Mouse (Mus musculus) stomach, postnatal 0 days (tissue): ENCODE results near the gene Uso1. TPM values are rescaled to one million over a fixed set of nuclear protein-coding genes. Genes with fewer than 3 reads are reported as not detected.
A peak's percentile ranks its signal among the peaks of the same experiment; 100 is the strongest.

Source experiments
- ATAC-seq: fragments of 200-750 bp; cut with Nextera tagmentation; 2 replicates; pipeline ENCODE4 v1.8.0; 2017; ENCODE audit not compliant: low FRiP score, low TSS enrichment
- DNase-seq: peaks from one replicate; pipeline ENCODE4 v3.0.0-alpha.2; 2016; ENCODE audit warnings: low spot score
- H3K27ac ChIP-seq: fragments of 300-500 bp; sonication (generic); replicated peaks from 2 replicates; pipeline ENCODE4 v1.5.1; 2014; ENCODE audit warnings: mild to moderate bottlenecking, control low read depth
- H3K27me3 ChIP-seq: fragments of 300-500 bp; sonication (generic); 2 replicates; pipeline ENCODE4 v1.6.1; 2014; ENCODE audit warnings: low read length; ENCODE audit not compliant: control insufficient read depth, insufficient read depth
- H3K36me3 ChIP-seq: fragments of 300-500 bp; sonication (generic); 2 replicates; pipeline ENCODE4 v1.6.1; 2014; ENCODE audit warnings: low read length, mixed read lengths; ENCODE audit not compliant: control insufficient read depth, insufficient read depth
- H3K4me1 ChIP-seq: fragments of 300-500 bp; sonication (generic); replicated peaks from 2 replicates; pipeline ENCODE4 v1.6.1; 2014; ENCODE audit warnings: antibody characterized with exemption; ENCODE audit not compliant: control insufficient read depth, insufficient read depth
- H3K4me2 ChIP-seq: fragments of 300-500 bp; sonication (generic); replicated peaks from 2 replicates; pipeline ENCODE4 v1.6.1; 2014; ENCODE audit warnings: low read depth, mild to moderate bottlenecking, control low read depth, moderate library complexity
- H3K4me3 ChIP-seq: fragments of 300-500 bp; sonication (generic); 2 replicates; pipeline ENCODE4 v1.5.1; 2014; ENCODE audit warnings: low read depth, low read length, control low read depth
- H3K9ac ChIP-seq: fragments of 300-500 bp; sonication (generic); 2 replicates; pipeline ENCODE4 v1.6.1; 2014; ENCODE audit warnings: mild to moderate bottlenecking, low read length, control low read depth, mixed read lengths
- H3K9me3 ChIP-seq: fragments of 300-500 bp; sonication (generic); 2 replicates; pipeline ENCODE4 v1.6.1; 2016; ENCODE audit warnings: low read length; ENCODE audit not compliant: control insufficient read depth
- CTCF ChIP-seq: IDR thresholded peaks from 2 replicates; pipeline ENCODE4 v1.5.1; 2016; ENCODE audit warnings: antibody characterized with exemption, low read depth, mild to moderate bottlenecking, moderate library complexity
- EP300 ChIP-seq: optimal IDR thresholded peaks from 2 replicates; pipeline ENCODE3; 2016; ENCODE audit warnings: antibody characterized with exemption
- WGBS: fragments of 180-500 bp; shearing (Covaris S2); extraction: QIAGEN DNeasy Blood & Tissue Kit; methylation state at CpG from one replicate; pipeline ENCODE4 v1.1.7; 2014; 5-methylcytosine and 5-hydroxymethylcytosine counted together
- polyA plus RNA-seq: library from polyadenylated mRNA; unstranded; fragments of >200 nt; fragmentation: Nextera tagmentation; extraction: Ambion mirVana; gene quantifications from 2 replicates; pipeline ENCODE4 v1.2.1, GENCODE M21; 2015

Uso1 gene
- polyA plus RNA-seq, 1 experiment from 2014 or later: 36.6 TPM

DNA sequence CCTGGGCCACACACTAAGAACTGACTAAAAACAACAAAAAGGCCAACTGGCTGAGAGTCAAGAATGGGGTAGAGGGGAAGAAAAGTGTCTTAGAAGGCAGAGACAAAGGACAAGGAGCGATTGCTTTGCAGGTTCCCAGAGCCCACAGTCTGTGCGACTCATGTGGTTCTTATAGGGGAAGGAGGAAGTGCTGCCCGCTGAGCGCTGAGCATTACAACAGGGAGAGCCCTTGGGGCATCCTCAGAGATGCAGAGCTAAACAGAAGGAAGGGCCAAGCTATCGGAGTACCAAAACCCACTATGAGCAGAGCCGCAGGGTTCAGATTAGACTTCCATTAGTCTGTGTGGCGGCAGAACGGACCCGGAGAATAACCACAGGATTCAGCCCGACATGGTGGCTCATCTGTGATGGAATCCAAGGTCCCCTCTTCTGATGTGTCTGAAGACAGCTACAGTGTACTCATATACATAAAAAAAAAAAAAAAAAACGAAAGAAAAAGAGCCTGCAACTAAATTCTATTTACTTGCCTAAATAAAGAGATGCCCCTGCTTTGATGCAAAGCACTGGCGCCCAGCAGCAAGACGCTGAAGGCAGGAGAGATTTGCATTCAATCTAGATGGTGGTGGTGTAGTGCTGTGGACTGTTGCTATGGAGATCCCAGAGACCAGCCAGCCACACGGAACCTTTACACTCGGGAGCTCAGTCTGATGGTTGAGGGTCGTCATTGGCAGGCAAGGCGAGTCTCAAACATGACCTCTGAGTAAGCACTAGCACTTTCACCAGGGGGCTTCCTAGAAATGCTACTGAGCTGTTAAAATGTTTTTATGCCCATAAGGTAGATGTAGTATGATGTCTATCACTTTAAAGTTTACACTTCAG is 81.4 kb downstream of the Uso1 start:
- DNase-seq (no peak), ATAC-seq (no peak)
- TF ChIP-seq EP300: no peak
- no peak for TF ChIP-seq CTCF
- no peak overlapping the region for H3K27ac ChIP-seq
- H3K27me3 ChIP-seq: no peaks in the 10 kb centered on the region
- H3K4me3 ChIP-seq: no peak overlapping the region
- H3K36me3 ChIP-seq: no peaks in the 10 kb centered on the region
- H3K9me3 ChIP-seq: no peaks in the 10 kb centered on the region
- no peak overlapping the region for H3K9ac ChIP-seq
- H3K4me1 ChIP-seq: no peaks in the 10 kb centered on the region
- WGBS: 57% methylated on average over 17 of the region's 17 CpGs
- no peak overlapping the region for H3K4me2 ChIP-seq

DNA sequence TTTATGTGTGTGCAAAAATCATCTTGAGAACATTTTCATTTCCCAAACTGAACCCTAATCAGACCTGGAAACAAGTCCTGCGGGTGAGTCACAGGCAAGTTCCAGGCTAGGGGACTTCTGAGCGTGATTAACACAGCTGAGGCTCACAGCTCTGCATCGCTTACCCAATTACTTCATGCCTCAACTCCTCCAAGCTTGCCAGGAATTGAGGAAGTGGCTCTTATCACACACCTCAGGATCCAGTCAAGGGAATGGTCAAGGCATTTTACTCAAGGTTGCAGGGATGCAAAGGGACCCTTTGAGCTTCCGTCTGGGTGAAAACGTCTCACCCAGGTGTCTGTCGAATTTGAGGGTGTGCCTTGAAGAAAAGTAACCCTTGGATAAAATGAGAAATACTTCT is 82.1 kb downstream of the Uso1 start:
- no peak for ATAC-seq

DNA sequence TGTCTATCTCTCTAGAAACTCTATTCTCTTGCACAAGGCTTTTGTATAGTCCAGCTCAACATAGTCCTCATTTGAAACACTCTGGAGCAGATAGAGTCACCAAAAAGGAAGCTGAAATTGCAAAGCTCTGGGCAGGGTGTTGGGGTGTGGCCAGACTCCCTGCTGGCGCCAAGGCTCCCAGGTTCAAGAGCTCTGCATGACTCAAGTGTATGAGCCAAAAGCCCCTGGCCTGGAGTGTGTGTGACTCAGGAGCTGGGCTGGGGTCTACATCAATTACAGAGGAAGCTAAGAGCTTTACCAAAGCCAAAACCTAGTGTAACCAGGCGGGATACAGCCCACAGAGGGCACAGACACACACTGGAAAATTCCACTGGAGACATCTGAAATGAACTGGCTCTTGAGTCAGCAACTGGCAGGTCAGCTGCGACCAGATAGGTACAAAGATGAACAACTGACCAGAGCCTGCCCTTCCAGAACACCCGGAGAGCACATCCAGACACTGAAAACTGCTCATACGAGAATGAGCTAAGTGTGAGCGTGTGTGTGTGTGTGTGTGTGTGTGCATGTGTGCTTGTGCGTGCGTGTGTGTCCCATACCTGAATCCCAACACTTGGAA is 82.7 kb downstream of the Uso1 start:
- 80% methylated on average over 8 of the region's 8 CpGs for whole genome bisulfite sequencing
- H3K27me3 ChIP-seq: no peaks in the 10 kb centered on the region
- no peaks in the 10 kb centered on the region for H3K4me1 ChIP-seq
- peak overlapping the region; percentile 53 for H3K27ac ChIP-seq
- no peak overlapping the region for H3K4me3 ChIP-seq
- no peak for TF ChIP-seq CTCF
- TF ChIP-seq EP300: no peak
- DNase-seq (no peak), ATAC-seq (peak; percentile 26; the same call in 1 of the 2 replicates)
- H3K4me2 ChIP-seq: no peak overlapping the region
- no peaks in the 10 kb centered on the region for H3K9me3 ChIP-seq
- no peak overlapping the region for H3K9ac ChIP-seq
- no peaks in the 10 kb centered on the region for H3K36me3 ChIP-seq

More for the DNA sequence above, 82.1 kb downstream of the Uso1 start:
- DNase-seq: no peak
- Histone ChIP-seq H3K9me3 (no peaks in the 10 kb centered on the region), H3K27ac (peak overlapping the region; percentile 13), H3K9ac (no peak overlapping the region), H3K27me3 (no peaks in the 10 kb centered on the region), H3K4me3 (no peak overlapping the region), H3K4me1 (no peaks in the 10 kb centered on the region), H3K36me3 (no peaks in the 10 kb centered on the region), H3K4me2 (no peak overlapping the region)
- no peak for TF ChIP-seq EP300
- no peak for TF ChIP-seq CTCF
- 62% methylated on average over 6 of the region's 6 CpGs for WGBS

GRCm38 (mm10) chr5:92227782-92228181 is 90.0 kb downstream of the Uso1 start:
- H3K27ac ChIP-seq: no peak overlapping the region
- no peaks in the 10 kb centered on the region for H3K27me3 ChIP-seq
- no peaks in the 10 kb centered on the region for H3K4me1 ChIP-seq
- no peak for TF ChIP-seq EP300
- TF ChIP-seq CTCF: no peak
- no peaks in the 10 kb centered on the region for H3K9me3 ChIP-seq
- DNase-seq (no peak), ATAC-seq (no peak)
- no peak overlapping the region for H3K4me3 ChIP-seq
- 71% methylated on average over 7 of the region's 7 CpGs for WGBS
- no peaks in the 10 kb centered on the region for H3K36me3 ChIP-seq
- H3K4me2 ChIP-seq: no peak overlapping the region
- H3K9ac ChIP-seq: no peak overlapping the region

- DNase-seq (no peak), ATAC-seq (no peak)
- H3K27me3 ChIP-seq: no peaks in the 10 kb centered on the region
- H3K4me1 ChIP-seq: no peaks in the 10 kb centered on the region
- H3K4me3 ChIP-seq: no peak overlapping the region
- H3K4me2 ChIP-seq: no peak overlapping the region
- H3K9ac ChIP-seq: no peak overlapping the region
- no peak overlapping the region for H3K27ac ChIP-seq
- no peaks in the 10 kb centered on the region for H3K9me3 ChIP-seq
- TF ChIP-seq EP300 (no peak), CTCF (no peak)
- no peaks in the 10 kb centered on the region for H3K36me3 ChIP-seq
- 47% methylated on average over 10 of the region's 10 CpGs for WGBS
Measured at GRCm38 (mm10) chr5:92228776-92229175, 91.0 kb downstream of the Uso1 start.

DNA sequence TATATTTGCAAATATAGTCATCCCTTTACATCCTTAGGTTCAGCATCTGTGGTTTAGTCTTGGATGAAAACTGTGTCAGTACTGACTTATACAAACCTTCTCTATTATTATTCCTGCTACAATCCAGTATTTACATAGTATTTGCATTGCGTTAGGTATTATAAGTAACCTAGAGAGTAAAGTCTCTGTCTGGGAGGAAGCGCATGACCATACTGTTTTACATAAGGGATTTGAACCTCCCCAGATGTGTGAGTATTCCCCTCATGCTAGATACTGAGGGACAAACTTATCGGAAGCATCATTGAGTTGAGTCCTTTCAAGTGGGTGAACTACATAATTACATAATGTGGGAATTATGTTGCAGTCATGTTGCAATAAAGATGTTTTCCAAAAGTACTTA is 91.8 kb downstream of the Uso1 start:
- Histone ChIP-seq H3K9ac (no peak overlapping the region), H3K27ac (no peak overlapping the region), H3K36me3 (no peaks in the 10 kb centered on the region), H3K9me3 (no peaks in the 10 kb centered on the region), H3K4me3 (no peak overlapping the region), H3K4me2 (no peak overlapping the region), H3K27me3 (no peaks in the 10 kb centered on the region), H3K4me1 (no peaks in the 10 kb centered on the region)
- no peak for DNase-seq
- WGBS: 70% methylated on average over 3 of the region's 3 CpGs
- no peak for ATAC-seq
- TF ChIP-seq EP300: no peak
- no peak for TF ChIP-seq CTCF
